Mouse (Mus musculus): ENCODE data around the gene Cfap70. TPM values are rescaled to one million over a fixed set of nuclear protein-coding genes. Genes with fewer than 3 reads are reported as not detected.

The Cfap70 gene
- polyA plus RNA-seq, 1 experiment from 2014 or later = 1.7 TPM

DNA sequence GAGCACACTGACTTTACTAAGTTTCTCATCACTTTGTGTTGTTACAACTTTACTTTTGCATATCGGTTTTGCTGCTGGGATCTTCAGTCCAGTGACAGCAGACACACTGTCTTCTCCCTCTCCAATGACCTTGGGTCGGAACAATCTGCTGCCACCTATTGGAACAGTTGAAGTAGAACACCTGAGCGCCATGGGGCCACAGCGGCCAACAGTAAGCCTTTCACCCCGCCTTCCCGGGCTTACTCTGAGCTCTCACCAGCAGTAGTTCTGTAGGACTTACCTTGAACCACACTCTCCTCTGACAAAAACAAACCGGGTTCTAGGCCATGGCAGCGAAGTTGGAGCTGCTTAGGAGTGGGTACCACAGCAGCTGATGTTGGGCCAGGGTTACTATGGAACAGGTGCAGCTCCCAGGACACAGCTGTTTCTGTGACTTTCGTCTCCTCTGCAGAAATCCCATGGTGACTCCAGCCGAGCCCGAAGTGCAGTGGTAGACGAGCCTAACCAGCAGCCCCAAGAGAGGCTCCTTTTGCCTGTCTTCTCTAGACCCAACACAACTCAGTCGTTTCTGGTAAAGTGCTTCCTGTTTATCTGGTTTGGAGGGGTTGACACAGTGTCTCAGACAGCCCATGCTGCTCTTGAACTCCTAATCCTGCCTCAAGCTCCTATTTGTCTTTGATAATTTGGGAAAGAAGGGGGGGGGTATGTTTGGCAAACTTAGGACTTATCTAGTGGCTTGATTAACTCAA lies 73.5 kb downstream of the Cfap70 start:
- no peak overlapping the region for H3K4me3 ChIP-seq
- H3K4me1 ChIP-seq = peaks cover 15% of the 10 kb centered on the region
- H3K9me3 ChIP-seq = no peaks in the 10 kb centered on the region
- WGBS = 28% methylated on average over 13 of the region's 13 CpGs
- H3K9ac ChIP-seq = no peak overlapping the region
- peaks cover 36% of the 10 kb centered on the region; the same call in 1 of the 2 replicates for H3K36me3 ChIP-seq
- H3K4me2 ChIP-seq = no peak overlapping the region; the same call in 1 of the 2 replicates
- no peaks in the 10 kb centered on the region for H3K27me3 ChIP-seq
- ATAC-seq (ENCODE audit: borderline replicate concordance, extremely low read depth, low FRiP score, low TSS enrichment) = peak; percentile 14; the same call in 1 of the 2 replicates
- H3K27ac ChIP-seq = 0 out of 2 replicates have a peak overlapping the region, but pooled peaks have one; percentile 1

DNA sequence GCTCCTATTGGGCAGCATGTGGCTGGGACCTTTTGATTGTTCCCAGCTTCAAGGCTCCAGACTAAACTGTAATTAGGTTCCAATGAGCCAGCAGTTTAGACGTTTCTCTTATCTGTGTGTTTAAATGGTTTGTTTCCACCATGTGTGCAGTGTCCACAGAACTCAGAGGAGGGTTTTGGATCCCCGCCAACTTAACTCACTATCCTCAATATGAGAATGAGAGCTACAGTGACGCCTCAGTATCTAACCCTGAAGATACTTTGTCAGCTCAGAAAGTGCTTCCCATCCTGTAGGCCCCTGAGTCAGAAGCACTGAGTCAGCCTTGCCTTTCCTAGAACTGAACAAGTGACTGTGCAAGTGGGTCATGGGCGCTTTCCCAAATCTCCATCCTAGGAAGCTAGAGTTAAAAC lies 74.9 kb downstream of the Cfap70 start:
- H3K9ac ChIP-seq = no peak overlapping the region
- 48% methylated on average over 4 of the region's 4 CpGs for WGBS
- ATAC-seq (ENCODE audit: borderline replicate concordance, extremely low read depth, low FRiP score, low TSS enrichment) = no peak
- no peaks in the 10 kb centered on the region for H3K27me3 ChIP-seq
- H3K4me1 ChIP-seq = peaks cover 15% of the 10 kb centered on the region
- no peak overlapping the region for H3K4me3 ChIP-seq
- no peaks in the 10 kb centered on the region for H3K9me3 ChIP-seq
- no peak overlapping the region; the same call in 1 of the 2 replicates for H3K27ac ChIP-seq
- H3K4me2 ChIP-seq = no peak overlapping the region
- peaks cover 40% of the 10 kb centered on the region for H3K36me3 ChIP-seq

DNA sequence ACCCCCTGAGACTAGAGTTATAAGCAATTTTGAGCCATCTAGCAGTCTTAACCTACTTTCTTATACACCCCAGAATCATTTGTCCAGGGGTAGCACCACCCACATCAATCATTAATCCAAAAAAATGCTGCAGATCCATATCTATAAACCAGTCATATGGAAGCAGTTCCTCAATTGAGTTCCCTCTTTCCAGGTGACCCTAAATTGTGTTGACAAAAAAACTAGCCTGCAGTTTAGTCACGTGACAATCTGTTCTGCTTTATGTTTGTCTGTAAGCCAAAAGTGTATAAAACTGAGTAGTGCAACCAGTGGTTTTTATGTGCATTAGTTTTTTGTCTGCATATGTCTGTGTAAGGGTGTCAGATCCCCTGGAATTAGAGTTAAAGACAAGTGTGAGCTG lies 80.2 kb downstream of the Cfap70 start:
- no peaks in the 10 kb centered on the region for H3K9me3 ChIP-seq
- no peak overlapping the region for H3K4me3 ChIP-seq
- H3K9ac ChIP-seq = no peak overlapping the region
- peaks cover 3% of the 10 kb centered on the region; the same call in 1 of the 2 replicates for H3K4me1 ChIP-seq
- H3K4me2 ChIP-seq = no peak overlapping the region
- H3K36me3 ChIP-seq = peaks cover 57% of the 10 kb centered on the region
- no peak for ATAC-seq (ENCODE audit: borderline replicate concordance, extremely low read depth, low FRiP score, low TSS enrichment)
- no peak overlapping the region for H3K27ac ChIP-seq
- H3K27me3 ChIP-seq = no peaks in the 10 kb centered on the region
- 81% methylated on average over 1 of the region's 1 CpGs for WGBS

DNA sequence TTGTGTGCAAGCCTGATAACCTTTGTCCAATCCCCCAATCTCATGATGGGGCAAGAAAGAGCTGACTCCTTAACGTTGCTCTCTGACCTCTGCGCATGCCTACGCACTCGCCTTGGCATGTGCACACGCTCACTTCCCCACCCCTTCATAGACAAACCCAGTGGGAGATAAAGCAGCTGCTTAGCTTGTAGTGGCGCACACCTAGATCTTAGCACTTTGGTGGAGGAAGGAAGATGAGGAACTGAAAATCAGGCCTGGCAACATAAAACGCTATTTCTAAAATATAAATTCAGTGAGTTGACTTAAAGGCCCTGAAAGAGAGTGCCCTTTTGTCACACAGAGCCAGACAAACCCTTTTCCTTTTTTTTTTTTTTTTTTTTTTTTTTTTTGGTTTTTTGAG lies 81.2 kb downstream of the Cfap70 start:
- WGBS = 74% methylated on average over 7 of the region's 7 CpGs
- H3K4me3 ChIP-seq = no peak overlapping the region
- no peak overlapping the region for H3K4me2 ChIP-seq
- H3K27ac ChIP-seq = no peak overlapping the region
- H3K27me3 ChIP-seq = no peaks in the 10 kb centered on the region
- H3K9me3 ChIP-seq = no peaks in the 10 kb centered on the region
- no peak overlapping the region for H3K9ac ChIP-seq
- ATAC-seq (ENCODE audit: borderline replicate concordance, extremely low read depth, low FRiP score, low TSS enrichment) = no peak
- H3K4me1 ChIP-seq = no peaks in the 10 kb centered on the region
- H3K36me3 ChIP-seq = peaks cover 57% of the 10 kb centered on the region

DNA sequence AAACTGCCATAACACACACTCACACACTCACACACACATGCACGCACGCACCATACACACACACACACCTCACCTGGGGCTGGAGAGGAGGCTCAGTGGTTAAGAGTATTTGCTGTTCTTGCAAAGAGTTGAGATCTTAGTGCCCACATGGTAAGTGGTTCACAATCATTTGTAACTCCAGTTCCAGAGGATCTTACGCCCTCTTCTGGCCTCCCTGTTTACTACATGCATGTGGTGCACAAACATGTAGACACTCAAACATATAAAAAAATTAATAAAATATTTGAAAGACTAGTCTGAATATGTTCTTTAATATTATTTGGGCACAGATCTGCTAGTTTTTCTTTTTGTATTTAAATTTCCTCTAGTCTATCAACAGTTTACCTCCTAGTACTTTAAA lies 83.8 kb downstream of the Cfap70 start:
- H3K4me2 ChIP-seq = no peak overlapping the region
- no peak overlapping the region for H3K27ac ChIP-seq
- H3K9ac ChIP-seq = no peak overlapping the region
- WGBS = 93% methylated on average over 3 of the region's 3 CpGs
- peaks cover 55% of the 10 kb centered on the region for H3K36me3 ChIP-seq
- no peaks in the 10 kb centered on the region for H3K4me1 ChIP-seq
- H3K27me3 ChIP-seq = no peaks in the 10 kb centered on the region
- no peak overlapping the region for H3K4me3 ChIP-seq
- H3K9me3 ChIP-seq = no peaks in the 10 kb centered on the region
- ATAC-seq (ENCODE audit: borderline replicate concordance, extremely low read depth, low FRiP score, low TSS enrichment) = no peak

DNA sequence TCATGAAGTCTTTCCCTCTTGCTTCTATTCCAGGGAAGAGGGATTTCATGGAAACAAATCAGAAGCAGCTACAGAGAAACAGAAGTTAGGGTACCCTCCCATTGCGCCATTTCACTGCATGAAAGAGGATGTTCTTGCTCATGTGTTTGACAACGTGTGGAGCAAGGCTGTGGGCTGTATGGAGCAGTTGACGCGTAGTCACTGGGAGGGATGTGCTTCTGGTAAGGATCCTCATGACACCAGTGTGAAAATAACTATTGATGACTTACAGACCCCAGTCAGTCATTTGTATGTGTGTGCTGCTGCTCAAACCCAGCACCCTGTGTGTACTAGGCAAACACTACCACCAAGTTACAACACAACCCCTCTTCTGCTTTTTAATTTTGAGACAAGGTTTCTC lies 88.8 kb downstream of the Cfap70 start:
- no peaks in the 10 kb centered on the region for H3K9me3 ChIP-seq
- no peaks in the 10 kb centered on the region for H3K27me3 ChIP-seq
- H3K4me1 ChIP-seq = no peaks in the 10 kb centered on the region
- H3K4me3 ChIP-seq = no peak overlapping the region
- H3K4me2 ChIP-seq = no peak overlapping the region
- 94% methylated on average over 4 of the region's 4 CpGs for WGBS
- no peak overlapping the region for H3K9ac ChIP-seq
- H3K36me3 ChIP-seq = peaks cover 69% of the 10 kb centered on the region
- no peak for ATAC-seq (ENCODE audit: borderline replicate concordance, extremely low read depth, low FRiP score, low TSS enrichment)
- no peak overlapping the region for H3K27ac ChIP-seq

DNA sequence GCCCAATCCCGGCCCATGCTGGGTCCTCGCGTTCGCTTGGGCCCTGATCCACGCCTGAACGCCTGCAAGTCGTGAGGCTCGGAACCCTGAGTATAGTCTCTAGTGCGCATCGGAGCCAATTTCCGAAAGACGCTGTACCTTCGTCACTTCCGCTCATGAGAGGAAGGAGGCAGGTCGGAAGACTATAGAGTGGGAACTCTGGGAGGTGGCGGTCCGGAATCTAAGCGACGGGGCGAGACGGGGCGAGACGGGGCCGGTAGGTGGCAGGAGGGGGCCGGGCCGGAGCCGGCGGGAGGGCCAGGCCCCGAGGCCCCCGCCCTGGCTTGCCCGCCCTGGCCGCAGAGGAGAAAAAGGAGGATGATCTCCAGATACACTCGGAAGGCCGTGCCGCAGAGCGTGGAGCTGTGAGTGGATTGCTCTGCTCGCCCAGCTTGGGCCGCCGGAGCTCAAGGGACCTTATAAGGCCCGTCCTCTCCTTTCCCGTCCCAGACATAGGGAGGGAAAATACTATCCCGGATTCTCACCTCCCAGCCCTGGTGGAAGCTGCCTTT lies 104.0 kb downstream of the Cfap70 start, which contains the start of the genes Ecd and Fam149b:
Gene Ecd (minus strand): TSS at position 131 of the 551 bp plus-strand sequence.
Gene Fam149b (plus strand): TSS at position 172 of the 551 bp plus-strand sequence.
- 2% methylated on average over 42 of the region's 42 CpGs for WGBS
- H3K27me3 ChIP-seq = no peaks in the 10 kb centered on the region
- H3K9ac ChIP-seq = peak within 1 kb of the TSS; percentile 96
- H3K4me3 ChIP-seq = peak within 1 kb of the TSS; percentile 97
- H3K27ac ChIP-seq = peak within 1 kb of the TSS; percentile 95
- no peaks in the 10 kb centered on the region for H3K9me3 ChIP-seq
- ATAC-seq (ENCODE audit: borderline replicate concordance, extremely low read depth, low FRiP score, low TSS enrichment) = peak; percentile 98
- peaks cover 25% of the 10 kb centered on the region for H3K36me3 ChIP-seq
- H3K4me1 ChIP-seq = peaks cover 20% of the 10 kb centered on the region
- peak within 1 kb of the TSS; percentile 60 for H3K4me2 ChIP-seq

DNA sequence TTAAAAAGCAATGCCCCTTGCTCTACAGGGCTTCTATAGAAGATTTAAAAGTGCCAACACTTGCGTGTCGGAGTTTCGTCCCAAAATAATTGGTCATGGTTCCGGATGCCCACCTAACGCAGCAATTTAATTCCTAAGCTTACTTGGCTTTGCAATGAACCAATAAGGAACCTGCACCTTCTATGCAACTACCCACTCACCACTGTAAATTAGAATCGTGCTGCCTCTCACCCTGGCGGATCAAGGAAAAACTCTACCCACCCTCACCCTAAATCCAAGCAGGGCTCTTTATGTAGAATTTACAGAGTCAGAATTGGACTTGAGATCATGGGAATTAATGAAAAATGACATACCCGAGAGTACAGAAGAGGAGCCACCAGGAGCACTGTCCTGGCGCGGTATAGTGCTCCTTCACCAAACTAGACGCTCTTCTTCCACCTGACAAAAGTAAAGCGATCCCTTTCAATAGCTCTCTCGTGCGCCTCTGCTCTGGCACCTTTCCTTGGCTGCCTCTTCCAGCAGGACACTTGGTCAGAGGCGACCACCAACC lies 104.5 kb downstream of the Cfap70 start:
- Histone ChIP-seq H3K4me2 (peak overlapping the region; percentile 56), H3K27ac (peak overlapping the region; percentile 70), H3K9ac (peak overlapping the region; percentile 73), H3K27me3 (no peaks in the 10 kb centered on the region), H3K36me3 (peaks cover 20% of the 10 kb centered on the region), H3K4me1 (peaks cover 20% of the 10 kb centered on the region), H3K4me3 (peak overlapping the region; percentile 97), H3K9me3 (no peaks in the 10 kb centered on the region)
- ATAC-seq (ENCODE audit: borderline replicate concordance, extremely low read depth, low FRiP score, low TSS enrichment) = peak; percentile 13
- WGBS = 2% methylated on average over 15 of the region's 15 CpGs

DNA sequence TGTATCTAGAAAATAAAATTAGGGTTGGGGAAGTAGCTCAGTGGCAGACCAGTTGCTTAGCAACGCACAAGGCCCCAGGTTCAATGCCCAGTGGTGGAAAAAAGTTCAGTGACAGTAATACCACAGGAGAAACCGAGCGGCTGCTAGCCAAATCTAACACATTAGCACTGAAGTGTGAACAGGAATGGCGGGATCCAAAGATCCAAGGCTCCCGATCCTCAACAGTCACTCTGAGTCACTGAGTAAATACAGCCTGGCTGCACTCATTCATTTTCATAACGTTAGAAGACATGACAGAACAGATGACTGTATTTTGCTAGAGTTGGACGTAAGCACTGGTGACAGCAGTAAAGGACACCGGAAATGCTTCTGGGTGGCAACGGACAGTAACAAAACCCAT lies 106.1 kb downstream of the Cfap70 start:
- WGBS = 79% methylated on average over 9 of the region's 9 CpGs
- Histone ChIP-seq H3K4me2 (no peak overlapping the region), H3K4me3 (no peak overlapping the region), H3K4me1 (peaks cover 20% of the 10 kb centered on the region), H3K27me3 (no peaks in the 10 kb centered on the region), H3K9me3 (no peaks in the 10 kb centered on the region), H3K27ac (no peak overlapping the region), H3K9ac (no peak overlapping the region), H3K36me3 (peaks cover 24% of the 10 kb centered on the region)
- ATAC-seq (ENCODE audit: borderline replicate concordance, extremely low read depth, low FRiP score, low TSS enrichment) = no peak

Other genes starting within 250 kb of the Cfap70 start
- 1.3 and 3.0 TPM in 2 replicates for gene Kcnk16, start 183.0 kb downstream of the Cfap70 start, polyA plus RNA-seq (2015; fragmentation: Nextera tagmentation; extraction: Ambion mirVana)
- gene Nudt13, start 157.5 kb downstream of the Cfap70 start, polyA plus RNA-seq (2015; fragmentation: Nextera tagmentation; extraction: Ambion mirVana) = 15.0 and 21.2 TPM in 2 replicates
- 49.1 and 50.0 TPM in 2 replicates for gene Ecd, start 104.1 kb downstream of the Cfap70 start, polyA plus RNA-seq (2015; fragmentation: Nextera tagmentation; extraction: Ambion mirVana)
- 32.4 and 35.8 TPM in 2 replicates for gene Fam149b, start 104.1 kb downstream of the Cfap70 start, polyA plus RNA-seq (2015; fragmentation: Nextera tagmentation; extraction: Ambion mirVana)
- 190 and 191 TPM in 2 replicates for gene Dnajc9, start 63.3 kb downstream of the Cfap70 start, polyA plus RNA-seq (2015; fragmentation: Nextera tagmentation; extraction: Ambion mirVana)
- 90.3 and 93.7 TPM in 2 replicates for gene Mrps16, start 58.6 kb downstream of the Cfap70 start, polyA plus RNA-seq (2015; fragmentation: Nextera tagmentation; extraction: Ambion mirVana)
- 38.8 and 44.7 TPM in 2 replicates for gene Anxa7, start 27.9 kb upstream of the Cfap70 start, polyA plus RNA-seq (2015; fragmentation: Nextera tagmentation; extraction: Ambion mirVana)
- 0.50 and 0.82 TPM in 2 replicates for gene Mss51, start 44.7 kb upstream of the Cfap70 start, polyA plus RNA-seq (2015; fragmentation: Nextera tagmentation; extraction: Ambion mirVana)
- gene Ppp3cb, start 94.3 kb upstream of the Cfap70 start, polyA plus RNA-seq (2015; fragmentation: Nextera tagmentation; extraction: Ambion mirVana) = 41.3 and 41.6 TPM in 2 replicates
- 7.0 and 7.6 TPM in 2 replicates for gene Usp54, start 188.8 kb upstream of the Cfap70 start, polyA plus RNA-seq (2015; fragmentation: Nextera tagmentation; extraction: Ambion mirVana)
- 0.37 and 0.82 TPM in 2 replicates for gene Myoz1, start 204.3 kb upstream of the Cfap70 start, polyA plus RNA-seq (2015; fragmentation: Nextera tagmentation; extraction: Ambion mirVana)
- 3.8 and 5.8 TPM in 2 replicates for gene Synpo2l, start 216.1 kb upstream of the Cfap70 start, polyA plus RNA-seq (2015; fragmentation: Nextera tagmentation; extraction: Ambion mirVana)
- gene Sec24c, start 222.1 kb upstream of the Cfap70 start, polyA plus RNA-seq (2015; fragmentation: Nextera tagmentation; extraction: Ambion mirVana) = 88.2 and 92.8 TPM in 2 replicates
- gene Fut11, start 242.7 kb upstream of the Cfap70 start, polyA plus RNA-seq (2015; fragmentation: Nextera tagmentation; extraction: Ambion mirVana) = 33.6 and 34.0 TPM in 2 replicates

Measured in lung, embryonic 15.5 days (tissue).